Mouse (Mus musculus) testis, adult 2 months (tissue): ENCODE data around the gene Cdk9.

Experiments used
- CTCF ChIP-seq: fragments of 200-500 bp; IDR thresholded peaks from 2 replicates; pipeline ENCODE4 v1.5.1; 2012; ENCODE audit warnings: low read depth, mild to moderate bottlenecking, inconsistent platforms, low read length, moderate library complexity; ENCODE audit not compliant: control insufficient read depth, insufficient read depth, insufficient replicate concordance
- POLR2A ChIP-seq: fragments of 200-500 bp; IDR thresholded peaks from 2 replicates; pipeline ENCODE4 v1.6.1; 2012; ENCODE audit warnings: low read depth, mild to moderate bottlenecking, inconsistent platforms, low read length, moderate library complexity; ENCODE audit not compliant: control insufficient read depth

DNA sequence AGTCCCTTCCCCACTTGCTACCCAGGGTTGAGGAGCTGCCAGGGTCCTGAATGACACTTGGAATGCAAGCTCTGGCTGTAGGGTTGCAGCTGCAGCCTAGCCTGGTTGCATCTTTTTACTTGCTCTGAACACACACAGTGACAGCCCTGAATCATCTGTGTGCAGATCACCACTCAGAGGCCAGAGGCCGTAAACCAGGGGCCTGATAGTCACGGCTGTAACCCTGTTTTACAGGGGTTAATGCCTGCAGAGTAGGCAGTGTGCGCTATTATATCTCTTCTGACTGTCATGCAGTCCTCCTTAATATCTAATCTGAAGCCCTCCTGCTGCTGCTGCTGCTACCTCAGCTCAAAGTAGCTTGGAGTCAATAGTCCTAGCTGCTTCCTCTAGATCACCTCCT, 43.0 kb downstream of the Cdk9 start:
- no peak for TF ChIP-seq CTCF
- no peak for TF ChIP-seq POLR2A
